Mouse (Mus musculus): Measurements from ENCODE around the gene Mettl21a.

DNA sequence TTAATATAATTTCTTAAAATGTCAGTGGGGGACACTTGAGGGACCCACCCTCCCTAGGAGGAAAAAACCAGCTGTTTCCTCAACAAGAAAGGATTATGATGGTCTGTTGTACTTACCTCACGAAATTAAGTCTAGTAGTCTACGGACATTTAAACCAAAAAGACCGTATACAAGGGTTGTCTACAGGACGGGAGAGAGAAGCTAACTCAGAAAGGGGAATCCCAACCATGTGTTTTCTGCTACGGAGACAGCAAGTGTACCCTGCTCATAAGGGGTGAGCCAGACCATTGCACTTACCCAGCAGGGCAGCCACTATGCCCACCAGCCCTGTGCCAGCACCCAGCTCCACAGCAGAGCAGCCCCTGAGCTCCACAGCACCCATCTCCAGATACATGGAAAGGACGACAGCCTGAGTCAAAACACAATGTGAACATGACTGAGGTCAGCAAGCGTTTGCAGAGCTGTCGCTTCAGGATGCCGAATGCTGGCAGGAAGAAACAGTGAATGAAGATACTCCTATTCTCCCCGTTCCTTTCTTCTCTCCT lies 2.2 kb downstream of the Mettl21a start:
- TF ChIP-seq KAT2A (conservative IDR thresholded peaks at IDR 0.05; ENCODE audit: low read depth, low read length) (no peak), CTCF (IDR thresholded peaks at IDR 0.05 in 2 of 3, conservative IDR thresholded peaks at IDR 0.05 in 1 of 3; ENCODE audit: control insufficient read depth in 1 of 3, insufficient read depth in 1 of 3, low read depth in 2 of 3, low read length in 3 of 3, poor library complexity in 1 of 3, severe bottlenecking in 1 of 3) (no peak), TAL1 (IDR thresholded peaks at IDR 0.05; ENCODE audit: low read length) (no peak), ELF1 (IDR thresholded peaks at IDR 0.05; ENCODE audit: low read depth, low read length) (no peak), POLR2A (IDR thresholded peaks at IDR 0.05; ENCODE audit: control insufficient read depth in 1 of 2, insufficient read depth in 1 of 2, low read depth in 1 of 2, low read length in 2 of 2, poor library complexity in 1 of 2) (no peak), ZC3H11A (IDR thresholded peaks at IDR 0.05; ENCODE audit: low read depth, low read length) (no peak), JUND (IDR thresholded peaks at IDR 0.05; ENCODE audit: low read depth, low read length) (no peak), E2F4 (IDR thresholded peaks at IDR 0.05; ENCODE audit: borderline replicate concordance, low read depth, low read length) (no peak)
